Mouse (Mus musculus) megakaryocyte, embryonic 14.5 days (primary cell): ENCODE results near the gene Rab23. TPM values are rescaled to one million over a fixed set of nuclear protein-coding genes. Genes with fewer than 3 reads are reported as not detected.

Experiments
- H3K27me3 ChIP-seq: replicated peaks from 2 replicates; pipeline ENCODE3; 2012; ENCODE audit warnings: inconsistent platforms
- H3K36me3 ChIP-seq: replicated peaks from 2 replicates; pipeline ENCODE3; 2012; ENCODE audit warnings: low read length, inconsistent platforms, mixed read lengths
- H3K4me1 ChIP-seq: 2 replicates; pipeline ENCODE4 v1.6.1; 2012; ENCODE audit warnings: inconsistent platforms
- H3K4me3 ChIP-seq: replicated peaks from 2 replicates; pipeline ENCODE3; 2012; ENCODE audit warnings: moderate library complexity, mild to moderate bottlenecking, inconsistent platforms
- H3K9me3 ChIP-seq: 2 replicates; pipeline ENCODE4 v1.6.1; 2012; ENCODE audit warnings: inconsistent platforms
- FLI1 ChIP-seq: IDR thresholded peaks from 2 replicates; pipeline ENCODE4 v1.6.1; 2012; ENCODE audit warnings: low read length, inconsistent platforms, mixed read lengths
- GATA1 ChIP-seq: IDR thresholded peaks from 3 replicates; pipeline ENCODE4 v1.6.1; 2012; ENCODE audit warnings: mixed read lengths, low read length, inconsistent platforms, borderline replicate concordance
- polyA plus RNA-seq: library from polyadenylated mRNA; stranded (reverse); fragments of >175 nt; gene quantifications from 2 replicates; pipeline ENCODE4 v1.2.3, GENCODE M21; 2012; ENCODE audit warnings: low replicate concordance; ENCODE audit not compliant: insufficient read depth

Rab23 gene
- polyA plus RNA-seq, 1 experiment = 0.45 TPM

- H3K9me3 ChIP-seq = no peaks in the 10 kb centered on the region
- H3K36me3 ChIP-seq = peaks cover 36% of the 10 kb centered on the region
- H3K4me1 ChIP-seq = peaks cover 28% of the 10 kb centered on the region
- H3K4me3 ChIP-seq = peak overlapping the region; percentile 26
- no peaks in the 10 kb centered on the region for H3K27me3 ChIP-seq
- TF ChIP-seq FLI1 (no peak), GATA1 (no peak)
Observed at GRCm38 (mm10) chr1:33788493-33788892, 68.8 kb downstream of the Rab23 start.

Other genes with a start within 250 kb of the Rab23 start
- 1.4 and 2.1 TPM in 2 replicates for gene Prim2, start 50.1 kb upstream of the Rab23 start, polyA plus RNA-seq
- 4.8 and 13.0 TPM in 2 replicates for gene Bag2, start 37.9 kb downstream of the Rab23 start, polyA plus RNA-seq
- 1.8 and 2.0 TPM in 2 replicates for gene Zfp451, start 94.7 kb downstream of the Rab23 start, polyA plus RNA-seq
- not detected in 2 replicates for gene Bend6, start 187.9 kb downstream of the Rab23 start, polyA plus RNA-seq
- gene Dst, start 188.3 kb downstream of the Rab23 start, polyA plus RNA-seq = 4.2 and 8.8 TPM in 2 replicates